Mouse (Mus musculus): ENCODE measurements around the gene Capn1. TPM values are rescaled to one million over a fixed set of nuclear protein-coding genes. Genes with fewer than 3 reads are reported as not detected.

The Capn1 gene
- polyA plus RNA-seq, 1 experiment: 68.9 TPM

DNA sequence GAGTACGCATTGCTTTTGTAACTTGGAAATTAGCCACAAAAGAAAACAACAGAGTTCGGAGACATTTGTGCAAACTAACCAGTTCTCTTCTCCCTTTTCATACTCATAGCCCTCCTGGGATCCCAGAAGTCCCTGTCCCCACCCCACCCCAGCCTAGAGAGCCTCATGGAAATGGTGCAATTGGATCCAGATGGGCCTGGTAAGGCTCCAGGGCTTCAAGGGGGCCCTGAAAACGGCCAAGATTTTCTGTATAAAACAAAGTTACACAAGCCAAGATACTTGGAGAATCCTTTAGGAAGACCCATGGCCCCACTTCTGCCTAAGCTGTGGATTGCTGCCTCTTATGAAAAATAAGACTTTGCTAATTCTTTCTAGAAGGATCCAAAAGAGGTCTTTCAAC lies 38.0 kb downstream of the Capn1 start:
- Histone ChIP-seq H3K4me3 (replicated peaks; ENCODE audit: extremely low read depth, low read depth, low read length) (no peak overlapping the region), H3K4me1 (ENCODE audit: control insufficient read depth, insufficient read depth, low read length) (no peaks in the 10 kb centered on the region)
- no peak for DNase-seq
- WGBS: 73% methylated on average over 3 of the region's 3 CpGs
- TF ChIP-seq CTCF (IDR thresholded peaks at IDR 0.05; ENCODE audit: insufficient read depth, low read length): no peak
- no peak for TF ChIP-seq POLR2A (IDR thresholded peaks at IDR 0.05; ENCODE audit: borderline replicate concordance, extremely low read depth, low read depth, low read length)

DNA sequence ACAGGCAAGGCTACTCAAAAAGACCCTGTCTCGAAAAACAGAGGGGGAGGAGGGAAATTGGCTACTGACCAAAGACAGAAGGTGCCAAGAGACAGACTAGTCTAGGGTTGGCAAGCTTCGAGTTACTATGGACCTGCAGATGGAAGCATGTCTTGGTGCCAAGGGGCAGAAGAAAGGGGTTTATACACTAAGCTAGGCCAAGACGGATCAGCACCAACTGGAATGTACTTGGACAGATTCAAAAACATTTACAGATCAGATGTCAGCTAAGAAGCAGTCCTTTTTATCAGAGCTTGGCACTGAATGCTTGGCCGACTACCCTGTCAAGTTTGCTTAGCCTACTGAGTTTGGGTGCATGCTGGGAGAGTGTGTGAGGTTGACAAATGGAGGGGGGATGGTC lies 40.0 kb downstream of the Capn1 start:
- no peak overlapping the region for H3K4me3 ChIP-seq (replicated peaks; ENCODE audit: extremely low read depth, low read depth, low read length)

DNA sequence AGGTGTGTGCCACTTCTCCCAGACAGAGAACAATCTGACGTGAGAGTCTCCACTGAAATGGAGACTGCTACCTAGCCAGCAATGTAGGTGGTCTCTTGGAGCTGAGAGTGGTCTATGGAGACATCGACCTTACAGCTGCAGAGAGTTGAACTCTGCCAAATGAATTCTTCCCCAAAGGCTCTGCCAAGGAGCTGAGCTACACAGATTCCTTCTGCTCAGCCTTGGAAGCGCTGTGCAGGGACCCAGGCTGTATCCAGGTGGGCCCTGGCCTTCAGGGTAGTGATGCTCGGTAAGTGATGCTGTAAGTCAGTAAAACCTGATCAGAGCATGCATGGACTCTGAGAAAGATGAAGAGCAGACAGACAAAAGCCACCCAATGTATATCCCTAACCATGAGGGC lies 40.6 kb downstream of the Capn1 start:
- no peak for DNase-seq
- WGBS: 68% methylated on average over 4 of the region's 4 CpGs

More for the DNA sequence above, 40.0 kb downstream of the Capn1 start:
- TF ChIP-seq CTCF (IDR thresholded peaks at IDR 0.05; ENCODE audit: insufficient read depth, low read length) (no peak), POLR2A (IDR thresholded peaks at IDR 0.05; ENCODE audit: borderline replicate concordance, extremely low read depth, low read depth, low read length) (no peak)
- DNase-seq: no peak
- H3K4me1 ChIP-seq (ENCODE audit: control insufficient read depth, insufficient read depth, low read length): no peaks in the 10 kb centered on the region
- WGBS: 59% methylated on average over 4 of the region's 4 CpGs

DNA sequence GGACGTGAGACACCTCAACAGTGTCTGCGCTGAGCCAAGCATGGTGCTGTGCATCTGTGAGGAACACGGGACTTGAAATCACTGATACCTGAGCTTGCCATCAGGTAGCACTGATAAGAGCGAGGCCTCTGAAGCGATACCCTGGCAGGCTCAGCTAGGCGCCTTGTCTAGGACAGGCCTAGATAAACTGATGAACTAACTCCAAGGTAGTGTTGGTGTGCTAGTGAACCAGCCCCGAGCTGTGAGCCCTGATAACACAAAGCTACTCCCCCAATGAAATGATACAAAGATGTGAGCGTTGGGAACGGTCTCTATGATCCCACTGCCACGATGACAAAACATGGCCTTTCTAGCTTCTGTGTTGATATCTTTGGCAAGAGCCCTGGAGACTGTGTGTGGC lies 48.0 kb downstream of the Capn1 start:
- 87% methylated on average over 10 of the region's 10 CpGs for WGBS
- TF ChIP-seq CTCF (IDR thresholded peaks at IDR 0.05; ENCODE audit: insufficient read depth, low read length): no peak
- no peak for TF ChIP-seq POLR2A (IDR thresholded peaks at IDR 0.05; ENCODE audit: borderline replicate concordance, extremely low read depth, low read depth, low read length)
- peaks cover 2% of the 10 kb centered on the region; the same call in 1 of the 2 replicates for H3K4me1 ChIP-seq (ENCODE audit: control insufficient read depth, insufficient read depth, low read length)
- no peak for DNase-seq
- no peak overlapping the region for H3K4me3 ChIP-seq (replicated peaks; ENCODE audit: extremely low read depth, low read depth, low read length)

More for the DNA sequence above, 40.6 kb downstream of the Capn1 start:
- TF ChIP-seq CTCF (IDR thresholded peaks at IDR 0.05; ENCODE audit: insufficient read depth, low read length): no peak
- no peak for TF ChIP-seq POLR2A (IDR thresholded peaks at IDR 0.05; ENCODE audit: borderline replicate concordance, extremely low read depth, low read depth, low read length)
- no peak overlapping the region for H3K4me3 ChIP-seq (replicated peaks; ENCODE audit: extremely low read depth, low read depth, low read length)
- no peaks in the 10 kb centered on the region for H3K4me1 ChIP-seq (ENCODE audit: control insufficient read depth, insufficient read depth, low read length)

DNA sequence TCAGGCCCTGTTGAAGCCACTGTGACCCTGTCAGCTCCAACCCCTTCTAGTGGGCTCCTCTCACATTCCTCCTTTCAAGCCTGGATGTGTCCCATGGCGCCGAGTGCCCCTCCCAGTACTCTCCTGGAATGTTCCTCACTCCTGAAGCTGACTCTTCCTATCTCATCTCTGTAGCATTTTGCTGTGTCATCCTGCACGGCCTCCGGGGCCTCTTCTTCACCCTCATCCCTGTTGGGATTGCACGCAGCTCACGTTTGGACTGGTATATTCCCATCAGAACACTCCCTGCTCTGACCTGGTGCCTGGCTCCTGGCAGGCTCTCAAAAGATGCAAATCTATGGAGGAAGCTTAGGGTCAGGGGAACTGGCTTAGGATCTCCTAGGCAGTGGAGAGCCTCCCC lies 48.9 kb downstream of the Capn1 start:
- WGBS: 71% methylated on average over 6 of the region's 6 CpGs
- no peak for DNase-seq
- no peak for TF ChIP-seq POLR2A (IDR thresholded peaks at IDR 0.05; ENCODE audit: borderline replicate concordance, extremely low read depth, low read depth, low read length)
- no peak for TF ChIP-seq CTCF (IDR thresholded peaks at IDR 0.05; ENCODE audit: insufficient read depth, low read length)
- Histone ChIP-seq H3K4me1 (ENCODE audit: control insufficient read depth, insufficient read depth, low read length) (peaks cover 2% of the 10 kb centered on the region; the same call in 1 of the 2 replicates), H3K4me3 (replicated peaks; ENCODE audit: extremely low read depth, low read depth, low read length) (no peak overlapping the region)

DNA sequence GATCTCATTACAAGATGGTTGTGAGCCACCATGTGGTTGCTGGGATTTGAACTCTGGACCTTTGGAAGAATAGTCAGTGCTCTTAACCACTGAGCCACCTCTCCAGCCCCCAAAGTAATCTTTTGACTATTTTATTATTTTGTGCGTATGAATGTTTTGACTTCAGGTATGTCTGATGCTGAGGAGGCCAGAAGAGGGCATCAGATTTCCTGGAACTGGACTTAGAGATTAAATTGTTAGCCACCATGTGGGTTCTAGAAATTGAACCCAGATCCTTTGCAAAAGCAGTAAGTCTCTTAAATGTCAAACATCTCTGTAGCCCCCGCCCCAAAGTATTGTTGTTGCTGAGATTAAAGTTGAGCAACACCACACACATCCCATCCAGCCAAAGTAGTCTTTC lies 49.8 kb downstream of the Capn1 start:
- 97% methylated on average over 2 of the region's 2 CpGs for WGBS
- H3K4me1 ChIP-seq (ENCODE audit: control insufficient read depth, insufficient read depth, low read length): peaks cover 2% of the 10 kb centered on the region; the same call in 1 of the 2 replicates
- TF ChIP-seq CTCF (IDR thresholded peaks at IDR 0.05; ENCODE audit: insufficient read depth, low read length): no peak
- no peak for TF ChIP-seq POLR2A (IDR thresholded peaks at IDR 0.05; ENCODE audit: borderline replicate concordance, extremely low read depth, low read depth, low read length)
- no peak for DNase-seq
- H3K4me3 ChIP-seq (replicated peaks; ENCODE audit: extremely low read depth, low read depth, low read length): no peak overlapping the region

DNA sequence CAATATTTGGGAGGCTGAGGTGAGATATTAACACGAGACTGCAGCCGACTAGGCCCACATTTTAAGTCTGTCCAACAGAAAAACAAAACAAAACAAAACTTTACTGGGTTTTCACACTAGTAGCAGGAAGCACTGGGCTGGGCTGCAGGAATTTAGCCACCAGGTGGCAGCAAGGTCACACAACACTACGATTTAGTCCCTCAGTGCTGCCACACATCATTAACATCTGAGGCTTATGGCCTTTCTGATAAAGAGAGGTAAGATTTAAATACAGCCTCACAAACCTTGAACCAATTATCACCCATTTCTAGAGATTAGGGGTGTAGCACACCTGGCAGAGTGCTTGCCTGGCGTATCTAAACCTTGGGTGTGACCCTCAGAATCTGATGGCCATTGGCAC lies 50.4 kb downstream of the Capn1 start:
- 13% methylated on average over 4 of the region's 4 CpGs for WGBS
- DNase-seq: peak; percentile 64
- Histone ChIP-seq H3K4me3 (replicated peaks; ENCODE audit: extremely low read depth, low read depth, low read length) (no peak overlapping the region), H3K4me1 (ENCODE audit: control insufficient read depth, insufficient read depth, low read length) (peaks cover 2% of the 10 kb centered on the region; the same call in 1 of the 2 replicates)
- TF ChIP-seq POLR2A (IDR thresholded peaks at IDR 0.05; ENCODE audit: borderline replicate concordance, extremely low read depth, low read depth, low read length) (no peak), CTCF (IDR thresholded peaks at IDR 0.05; ENCODE audit: insufficient read depth, low read length) (peak; percentile 94)

DNA sequence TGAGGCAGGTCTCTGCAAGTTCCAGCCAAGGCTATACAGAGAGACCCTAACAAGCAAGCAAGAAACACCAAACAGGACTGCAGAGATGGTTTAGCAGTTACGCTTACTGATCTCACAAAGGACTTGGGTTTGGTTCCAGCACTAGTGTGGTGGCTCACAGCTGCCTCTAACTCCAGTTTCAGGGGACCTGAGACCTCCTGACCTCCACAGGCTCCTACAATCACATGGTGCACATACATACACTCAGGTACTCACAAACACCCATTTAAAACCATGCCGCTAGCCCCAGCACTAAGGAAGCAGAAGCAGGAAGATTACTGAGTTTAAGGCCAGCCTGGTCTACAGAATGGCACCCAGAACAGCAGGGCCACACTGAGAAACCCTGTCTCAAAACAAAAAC lies 50.9 kb downstream of the Capn1 start:
- WGBS: 90% methylated on average over 2 of the region's 2 CpGs
- no peak for DNase-seq
- TF ChIP-seq CTCF (IDR thresholded peaks at IDR 0.05; ENCODE audit: insufficient read depth, low read length) (no peak), POLR2A (IDR thresholded peaks at IDR 0.05; ENCODE audit: borderline replicate concordance, extremely low read depth, low read depth, low read length) (no peak)
- no peak overlapping the region for H3K4me3 ChIP-seq (replicated peaks; ENCODE audit: extremely low read depth, low read depth, low read length)
- H3K4me1 ChIP-seq (ENCODE audit: control insufficient read depth, insufficient read depth, low read length): peaks cover 2% of the 10 kb centered on the region; the same call in 1 of the 2 replicates

DNA sequence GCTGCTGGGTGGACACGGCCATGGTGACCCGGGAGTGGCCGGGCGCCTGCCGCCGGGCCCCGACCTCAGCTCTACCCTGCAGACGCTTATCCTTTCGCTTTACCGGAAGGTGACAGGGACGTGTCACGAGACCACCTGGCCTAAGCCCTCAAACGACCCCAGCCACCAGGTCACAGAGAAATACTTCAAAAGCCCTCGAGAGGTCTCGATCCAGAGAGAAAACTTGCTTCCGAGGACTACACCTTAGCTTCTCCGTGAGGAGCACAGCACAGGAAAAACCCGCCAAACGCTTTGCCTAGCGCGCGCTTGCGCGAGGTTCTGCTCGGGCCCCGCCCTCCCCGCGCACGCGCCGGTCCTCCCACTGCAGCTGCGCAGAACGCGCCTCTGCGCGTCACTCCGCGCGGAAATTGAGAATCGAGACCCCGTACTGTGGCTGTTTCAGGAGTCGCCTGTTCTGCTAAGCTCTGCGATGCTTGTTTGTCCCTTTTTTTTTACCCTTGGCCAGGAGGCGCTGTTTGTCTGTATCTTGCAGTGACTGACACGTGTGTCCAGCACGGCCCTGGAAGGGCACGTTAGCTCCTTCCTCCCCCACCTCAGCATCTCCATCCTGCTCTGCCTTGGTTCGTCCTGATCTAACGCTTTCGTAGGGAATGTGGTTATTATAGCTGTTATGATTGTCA lies 51.7 kb downstream of the Capn1 start, which contains the start of gene Pola2:
Gene Pola2, minus strand, starts transcription at position 320 of the 680 bp plus-strand sequence.
- under 1% methylated on average over 50 of the region's 50 CpGs for WGBS
- H3K4me3 ChIP-seq (replicated peaks; ENCODE audit: extremely low read depth, low read depth, low read length): peak within 1 kb of the TSS; percentile 72
- TF ChIP-seq POLR2A (IDR thresholded peaks at IDR 0.05; ENCODE audit: borderline replicate concordance, extremely low read depth, low read depth, low read length) (peak; percentile 75), CTCF (IDR thresholded peaks at IDR 0.05; ENCODE audit: insufficient read depth, low read length) (no peak)
- peaks cover 2% of the 10 kb centered on the region; the same call in 1 of the 2 replicates for H3K4me1 ChIP-seq (ENCODE audit: control insufficient read depth, insufficient read depth, low read length)
- DNase-seq: peak; percentile 88

DNA sequence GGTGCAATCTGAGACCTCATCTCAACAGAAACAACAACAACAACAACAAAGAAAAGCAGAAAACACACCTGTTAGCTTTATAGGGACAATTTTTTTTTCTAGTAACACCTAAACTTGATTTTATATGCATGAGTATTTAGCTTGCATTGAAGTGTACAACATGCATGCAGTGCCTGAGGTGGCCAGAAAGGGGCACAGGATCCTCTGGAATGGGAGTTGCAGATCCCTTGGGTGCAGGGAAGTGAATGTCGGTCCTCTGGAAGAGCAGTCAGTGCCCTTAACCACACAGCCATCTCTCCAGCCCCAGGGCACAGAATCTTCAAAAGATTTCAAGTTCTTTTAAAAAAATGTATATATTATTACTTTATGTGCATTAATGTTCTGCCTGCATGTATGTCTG lies 53.0 kb downstream of the Capn1 start:
- H3K4me1 ChIP-seq (ENCODE audit: control insufficient read depth, insufficient read depth, low read length): peaks cover 2% of the 10 kb centered on the region; the same call in 1 of the 2 replicates
- TF ChIP-seq CTCF (IDR thresholded peaks at IDR 0.05; ENCODE audit: insufficient read depth, low read length) (no peak), POLR2A (IDR thresholded peaks at IDR 0.05; ENCODE audit: borderline replicate concordance, extremely low read depth, low read depth, low read length) (no peak)
- DNase-seq: no peak
- no peak overlapping the region for H3K4me3 ChIP-seq (replicated peaks; ENCODE audit: extremely low read depth, low read depth, low read length)
- 13% methylated on average over 1 of the region's 1 CpGs for WGBS

Data from lung, adult 2 months (tissue).